Mouse (Mus musculus) testis, adult 2 months (tissue): Measurements from ENCODE around the gene Wdr59. TPM values are rescaled to one million over a fixed set of nuclear protein-coding genes. Genes with fewer than 3 reads are reported as not detected.

Experiments
- H3K27ac ChIP-seq: fragments of 200-500 bp; 2 replicates; pipeline ENCODE4 v1.5.1; 2012; ENCODE audit warnings: low read depth, low read length; ENCODE audit not compliant: control insufficient read depth, insufficient read depth
- H3K27me3 ChIP-seq: fragments of 200-500 bp; 2 replicates; pipeline ENCODE4 v1.6.1; 2012; ENCODE audit warnings: mild to moderate bottlenecking, low read length, moderate library complexity; ENCODE audit not compliant: control insufficient read depth, insufficient read depth
- H3K36me3 ChIP-seq: fragments of 200-500 bp; 2 replicates; pipeline ENCODE4 v1.6.1; 2012; ENCODE audit warnings: mild to moderate bottlenecking, low read length; ENCODE audit not compliant: control insufficient read depth, insufficient read depth
- H3K4me1 ChIP-seq: fragments of 200-500 bp; 2 replicates; pipeline ENCODE4 v1.6.1; 2012; ENCODE audit warnings: low read length; ENCODE audit not compliant: control insufficient read depth, insufficient read depth
- H3K4me3 ChIP-seq: fragments of 200-500 bp; 2 replicates; pipeline ENCODE4 v1.5.1; 2012; ENCODE audit warnings: low read depth, mild to moderate bottlenecking, low read length, moderate library complexity, mixed read lengths; ENCODE audit not compliant: control insufficient read depth
- CTCF ChIP-seq: fragments of 200-500 bp; IDR thresholded peaks from 2 replicates; pipeline ENCODE4 v1.5.1; 2012; ENCODE audit warnings: low read depth, mild to moderate bottlenecking, inconsistent platforms, low read length, moderate library complexity; ENCODE audit not compliant: control insufficient read depth, insufficient read depth, insufficient replicate concordance
- POLR2A ChIP-seq: fragments of 200-500 bp; IDR thresholded peaks from 2 replicates; pipeline ENCODE4 v1.6.1; 2012; ENCODE audit warnings: low read depth, mild to moderate bottlenecking, inconsistent platforms, low read length, moderate library complexity; ENCODE audit not compliant: control insufficient read depth
- polyA plus RNA-seq: library from polyadenylated mRNA; depleted of rRNA; stranded (reverse); fragments of >200 nt; gene quantifications from 2 replicates; pipeline ENCODE4 v1.2.3, GENCODE M21; 2012; rRNA removed

The Wdr59 gene
- polyA plus RNA-seq, 1 experiment = 5.4 TPM

DNA sequence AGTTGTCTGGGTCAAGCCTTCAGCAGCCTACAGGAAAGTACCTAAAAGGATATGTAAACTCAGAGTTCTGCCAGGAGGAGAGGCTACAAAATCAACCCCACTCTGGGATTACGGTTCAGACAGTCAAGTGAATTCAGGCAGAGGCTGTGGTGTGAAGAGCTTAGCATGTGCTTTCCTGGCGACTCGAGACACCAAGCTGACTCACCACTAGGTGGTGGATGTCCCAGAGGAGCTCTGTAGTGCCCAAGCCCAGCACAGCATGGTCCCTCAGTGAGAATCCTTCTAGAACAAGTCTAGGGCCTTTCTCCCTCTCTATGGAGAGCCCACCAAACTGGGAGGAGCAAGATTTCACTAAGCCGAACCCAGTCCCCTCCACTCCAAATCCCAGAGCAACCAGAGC, 118.5 kb downstream of the Wdr59 start:
- Histone ChIP-seq H3K27ac (no peak overlapping the region), H3K4me1 (no peaks in the 10 kb centered on the region), H3K27me3 (no peaks in the 10 kb centered on the region), H3K4me3 (no peak overlapping the region), H3K36me3 (no peaks in the 10 kb centered on the region)
- TF ChIP-seq CTCF (no peak; the same call in 1 of the 2 replicates), POLR2A (no peak)

Other genes with a start within 250 kb of the Wdr59 start
- 22.3 and 25.5 TPM in 2 replicates for gene Rfwd3, start 221.9 kb downstream of the Wdr59 start, polyA plus RNA-seq
- 2.9 and 3.9 TPM in 2 replicates for gene Mlkl, start 183.9 kb downstream of the Wdr59 start, polyA plus RNA-seq
- gene Fa2h, start 128.3 kb downstream of the Wdr59 start, polyA plus RNA-seq = 100 and 111 TPM in 2 replicates
- 95.0 and 99.3 TPM in 2 replicates for gene Znrf1, start 14.0 kb upstream of the Wdr59 start, polyA plus RNA-seq
- 6.5 and 18.8 TPM in 2 replicates for gene Ldhd, start 108.3 kb upstream of the Wdr59 start, polyA plus RNA-seq
- 4.1 and 4.4 TPM in 2 replicates for gene Zfp1, start 121.3 kb upstream of the Wdr59 start, polyA plus RNA-seq
- 1.4 and 3.1 TPM in 2 replicates for gene Ctrb1, start 168.9 kb upstream of the Wdr59 start, polyA plus RNA-seq
- 29.5 and 30.9 TPM in 2 replicates for gene Bcar1, start 221.7 kb upstream of the Wdr59 start, polyA plus RNA-seq